Mouse (Mus musculus) adrenal gland, postnatal 14 days (tissue): ENCODE measurements around the gene Klhl11. TPM values are rescaled to one million over a fixed set of nuclear protein-coding genes. Genes with fewer than 3 reads are reported as not detected.

ENCODE experiments used
- DNase-seq: peaks from one replicate; pipeline ENCODE4 v3.0.0; 2021; ENCODE audit warnings: mixed read lengths
- microRNA-seq, 2 experiments: library from miRNA; unstranded; fragments of <30 nt; microRNA quantifications; one replicate each; pipeline ENCODE4 v1.2.0; 2021
- total RNA-seq: library from RNA; stranded (reverse); gene quantifications from 2 replicates; pipeline ENCODE4 v1.2.3, GENCODE M21; 2021

Klhl11 gene
- total RNA-seq, 1 experiment from 2014 or later = 44.2 TPM

GRCm38 (mm10) chr11:100413541-100413940 lies 59.0 kb downstream of the Klhl11 start:
- DNase-seq = no peak

Small RNA genes lying within 50 kb of the gene (microRNA-seq; reads per million reads assigned to microRNA genes)
- gene Gm27374 (0 reads per million in 2 experiments), gene Mir7116 (1.1 to 2.1 reads per million in 2 experiments)

Other genes with a start within 250 kb of the Klhl11 start
- not detected in 2 replicates for gene Krt16, start 223.8 kb downstream of the Klhl11 start, total RNA-seq
- gene Krt17, start 211.7 kb downstream of the Klhl11 start, total RNA-seq = not detected in 2 replicates
- gene Krt42, start 202.9 kb downstream of the Klhl11 start, total RNA-seq = not detected in 2 replicates
- 987 and 1,021 TPM in 2 replicates for gene Eif1, start 152.9 kb downstream of the Klhl11 start, total RNA-seq
- not detected in 2 replicates for gene Gast, start 138.3 kb downstream of the Klhl11 start, total RNA-seq
- 50.1 and 54.0 TPM in 2 replicates for gene Hap1, start 116.6 kb downstream of the Klhl11 start, total RNA-seq
- 101 and 102 TPM in 2 replicates for gene Jup, start 75.0 kb downstream of the Klhl11 start, total RNA-seq
- 25.8 and 26.7 TPM in 2 replicates for gene P3h4, start 57.9 kb downstream of the Klhl11 start, total RNA-seq
- 33.8 and 38.9 TPM in 2 replicates for gene Fkbp10, start 57.0 kb downstream of the Klhl11 start, total RNA-seq
- 51.5 and 57.5 TPM in 2 replicates for gene Nt5c3b, start 30.9 kb downstream of the Klhl11 start, total RNA-seq
- gene Klhl10, start 30.8 kb downstream of the Klhl11 start, total RNA-seq = 0.94 and 1.5 TPM in 2 replicates
- 805 and 809 TPM in 2 replicates for gene Acly, start 55.3 kb upstream of the Klhl11 start, total RNA-seq
- gene Ttc25, start 72.9 kb upstream of the Klhl11 start, total RNA-seq = 1.3 TPM in 2 replicates
- gene Cnp, start 102.2 kb upstream of the Klhl11 start, total RNA-seq = 35.5 and 38.4 TPM in 2 replicates
- gene Nkiras2, start 146.5 kb upstream of the Klhl11 start, total RNA-seq = 41.1 and 44.4 TPM in 2 replicates
- gene Dnajc7, start 147.4 kb upstream of the Klhl11 start, total RNA-seq = 217 and 264 TPM in 2 replicates
- 0.19 TPM in 1 of 2 replicates, not detected in the other for gene Zfp385c, start 219.7 kb upstream of the Klhl11 start, total RNA-seq
- gene Dhx58, start 231.5 kb upstream of the Klhl11 start, total RNA-seq = 15.8 and 16.2 TPM in 2 replicates
- 39.9 and 44.6 TPM in 2 replicates for gene Kat2a, start 239.7 kb upstream of the Klhl11 start, total RNA-seq
- gene Hspb9, start 241.1 kb upstream of the Klhl11 start, total RNA-seq = not detected in 2 replicates